Mouse (Mus musculus): Measurements from ENCODE around the gene Rabl2.

Gene Rabl2

GRCm38 (mm10) chr15:89591723-89592455 lies at the start of gene Rabl2:
Gene Rabl2, minus strand, starts transcription at chr15:89591923.
- DNase-seq (ENCODE audit: low read depth, low spot score), result peak; percentile 67

GRCm38 (mm10) chr15:89623626-89623959 lies 31.9 kb upstream of the Rabl2 start:
- peak; percentile 42 for DNase-seq (ENCODE audit: low read depth, low spot score)

GRCm38 (mm10) chr15:89622959-89623625 lies 31.4 kb upstream of the Rabl2 start:
- no peak for DNase-seq (ENCODE audit: low read depth, low spot score)

- peak; percentile 21 for DNase-seq (ENCODE audit: low read depth, low spot score)
Observed at GRCm38 (mm10) chr15:89622312-89622958, 30.7 kb upstream of the Rabl2 start.

GRCm38 (mm10) chr15:89607888-89608287 lies 16.2 kb upstream of the Rabl2 start:
- DNase-seq (ENCODE audit: low read depth, low spot score), result no peak

GRCm38 (mm10) chr15:89607480-89607879 lies 15.8 kb upstream of the Rabl2 start:
- DNase-seq (ENCODE audit: low read depth, low spot score), result no peak

- DNase-seq (ENCODE audit: low read depth, low spot score), result no peak
Observed at GRCm38 (mm10) chr15:89605822-89606570, 14.3 kb upstream of the Rabl2 start.

- DNase-seq (ENCODE audit: low read depth, low spot score), result no peak
Observed at GRCm38 (mm10) chr15:89592548-89592947, 825 bp upstream of the Rabl2 start.

- no peak for DNase-seq (ENCODE audit: low read depth, low spot score)
Observed at GRCm38 (mm10) chr15:89591317-89591716, 406 bp downstream of the Rabl2 start.

GRCm38 (mm10) chr15:89589146-89589545 lies 2.6 kb downstream of the Rabl2 start:
- no peak for DNase-seq (ENCODE audit: low read depth, low spot score)

GRCm38 (mm10) chr15:89585631-89586030 lies 6.1 kb downstream of the Rabl2 start:
- no peak for DNase-seq (ENCODE audit: low read depth, low spot score)

GRCm38 (mm10) chr15:89585101-89585500 lies 6.6 kb downstream of the Rabl2 start:
- DNase-seq (ENCODE audit: low read depth, low spot score), result no peak

- DNase-seq (ENCODE audit: low read depth, low spot score), result no peak
Observed at GRCm38 (mm10) chr15:89582494-89582893, 9.2 kb downstream of the Rabl2 start.

- DNase-seq (ENCODE audit: low read depth, low spot score), result no peak
Observed at GRCm38 (mm10) chr15:89572147-89572546, 19.6 kb downstream of the Rabl2 start.

- no peak for DNase-seq (ENCODE audit: low read depth, low spot score)
Observed at GRCm38 (mm10) chr15:89568114-89568513, 23.6 kb downstream of the Rabl2 start, which contains the start of gene Acr. Gene Acr, plus strand, starts transcription at chr15:89568326.

- no peak for DNase-seq (ENCODE audit: low read depth, low spot score)
Observed at GRCm38 (mm10) chr15:89559202-89559731, 32.5 kb downstream of the Rabl2 start.

- no peak for DNase-seq (ENCODE audit: low read depth, low spot score)
Observed at GRCm38 (mm10) chr15:89557996-89558390, 33.7 kb downstream of the Rabl2 start.

- no peak for DNase-seq (ENCODE audit: low read depth, low spot score)
Observed at GRCm38 (mm10) chr15:89557179-89557995, 34.3 kb downstream of the Rabl2 start.

GRCm38 (mm10) chr15:89556401-89557178 lies 35.1 kb downstream of the Rabl2 start:
- no peak for DNase-seq (ENCODE audit: low read depth, low spot score)

- DNase-seq (ENCODE audit: low read depth, low spot score), result no peak
Observed at GRCm38 (mm10) chr15:89555591-89555990, 36.1 kb downstream of the Rabl2 start.

Measured in CD4-positive helper T cell, adult 2 months (primary cell).